Mouse (Mus musculus): ENCODE data around the gene Hist1h3e. TPM values are rescaled to one million over a fixed set of nuclear protein-coding genes. Genes with fewer than 3 reads are reported as not detected.
A peak's percentile ranks its signal among the peaks of the same experiment; 100 is the strongest.
"Not testable (repeated sequence)": the region's sequence is repeated elsewhere in the genome, so short reads cannot be mapped to it uniquely, and the experiment has no call there.

The Hist1h3e gene
- 3.9 and 5.0 TPM in 2 replicates for polyA plus RNA-seq (2015; fragmentation: Nextera tagmentation; extraction: Ambion mirVana)

DNA sequence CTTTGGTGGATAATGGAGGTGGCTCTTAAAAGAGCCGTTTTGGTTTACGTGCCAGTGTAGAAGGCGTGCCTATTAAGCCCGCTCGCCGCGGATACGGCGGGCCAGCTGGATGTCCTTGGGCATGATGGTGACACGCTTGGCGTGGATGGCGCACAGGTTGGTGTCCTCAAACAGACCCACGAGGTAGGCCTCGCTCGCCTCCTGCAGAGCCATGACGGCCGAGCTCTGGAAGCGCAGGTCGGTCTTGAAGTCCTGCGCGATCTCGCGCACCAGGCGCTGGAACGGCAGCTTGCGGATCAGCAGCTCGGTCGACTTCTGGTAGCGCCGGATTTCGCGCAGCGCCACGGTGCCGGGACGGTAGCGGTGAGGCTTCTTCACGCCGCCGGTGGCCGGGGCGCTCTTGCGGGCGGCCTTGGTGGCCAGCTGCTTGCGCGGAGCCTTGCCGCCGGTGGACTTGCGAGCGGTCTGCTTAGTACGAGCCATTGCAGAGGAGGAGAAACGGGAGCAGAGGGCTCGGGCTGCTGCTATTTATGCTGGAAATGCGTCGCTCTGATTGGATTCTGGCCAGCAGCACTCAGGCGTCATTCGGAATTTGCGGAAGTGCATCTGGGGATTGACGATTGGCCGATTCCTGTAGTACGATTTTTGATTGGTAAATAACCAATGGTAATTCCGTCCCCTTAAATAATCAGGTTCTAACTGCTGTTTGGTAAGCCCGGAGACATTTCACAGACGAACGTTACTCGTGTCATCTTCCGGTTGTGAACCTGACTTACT lies at the start of gene Hist1h3e:
Hist1h3e (minus strand) TSS at position 487 of the 777 bp plus-strand sequence.
- WGBS, result under 1% methylated on average over 42 of the region's 67 CpGs
- Histone ChIP-seq H3K27ac (peak within 1 kb of the TSS; percentile 96), H3K4me3 (replicated peaks; ENCODE audit: low read depth, low read length) (peak within 1 kb of the TSS; percentile 25), H3K4me2 (ENCODE audit: low read length) (peak within 1 kb of the TSS; percentile 76), H3K9ac (ENCODE audit: low read depth, low read length) (peak within 1 kb of the TSS; percentile 61)
- not testable (repeated sequence) for H3K27me3 ChIP-seq (ENCODE audit: insufficient read depth, low read length); H3K9me3 ChIP-seq (replicated peaks; ENCODE audit: low read length); H3K4me1 ChIP-seq (replicated peaks; ENCODE audit: insufficient read depth, low read length); H3K36me3 ChIP-seq (ENCODE audit: insufficient read depth, low read length)
- peak; percentile 99 for DNase-seq (ENCODE audit: low spot score)
- peak; percentile 91 for ATAC-seq (replicated peaks; ENCODE audit: low FRiP score, low read depth)

DNA sequence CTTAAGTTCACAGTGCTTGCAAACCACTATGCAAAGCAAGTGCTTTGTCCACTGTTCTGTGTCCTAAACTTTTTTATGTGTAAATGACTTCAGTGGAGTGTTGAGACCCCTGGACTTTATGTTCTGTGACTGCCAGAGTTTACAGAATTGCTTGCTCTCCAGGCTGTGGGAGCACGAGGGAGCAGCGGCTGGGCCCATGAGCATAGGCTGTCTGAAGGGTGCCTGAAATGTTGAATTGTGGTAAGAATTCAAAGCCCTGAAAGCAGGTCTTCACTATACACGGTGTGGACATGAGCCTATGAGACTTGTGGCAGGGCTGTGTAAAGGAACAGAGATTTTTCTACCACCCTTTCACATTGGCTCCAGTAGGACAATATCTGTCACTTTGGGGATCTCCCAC lies 49.5 kb upstream of the Hist1h3e start:
- TF ChIP-seq CTCF (IDR thresholded peaks at IDR 0.05; ENCODE audit: low read depth), result no peak
- H3K9me3 ChIP-seq (replicated peaks; ENCODE audit: low read length), result no peaks in the 10 kb centered on the region
- no peaks in the 10 kb centered on the region for H3K4me1 ChIP-seq (replicated peaks; ENCODE audit: insufficient read depth, low read length)
- ATAC-seq (replicated peaks; ENCODE audit: low FRiP score, low read depth), result no peak
- H3K9ac ChIP-seq (ENCODE audit: low read depth, low read length), result no peak overlapping the region
- no peaks in the 10 kb centered on the region for H3K27me3 ChIP-seq (ENCODE audit: insufficient read depth, low read length)
- no peak overlapping the region for H3K4me3 ChIP-seq (replicated peaks; ENCODE audit: low read depth, low read length)
- 44% methylated on average over 3 of the region's 3 CpGs for WGBS
- H3K4me2 ChIP-seq (ENCODE audit: low read length), result no peak overlapping the region
- H3K27ac ChIP-seq, result no peak overlapping the region
- no peaks in the 10 kb centered on the region for H3K36me3 ChIP-seq (ENCODE audit: insufficient read depth, low read length)
- peak; percentile 12 for DNase-seq (ENCODE audit: low spot score)

DNA sequence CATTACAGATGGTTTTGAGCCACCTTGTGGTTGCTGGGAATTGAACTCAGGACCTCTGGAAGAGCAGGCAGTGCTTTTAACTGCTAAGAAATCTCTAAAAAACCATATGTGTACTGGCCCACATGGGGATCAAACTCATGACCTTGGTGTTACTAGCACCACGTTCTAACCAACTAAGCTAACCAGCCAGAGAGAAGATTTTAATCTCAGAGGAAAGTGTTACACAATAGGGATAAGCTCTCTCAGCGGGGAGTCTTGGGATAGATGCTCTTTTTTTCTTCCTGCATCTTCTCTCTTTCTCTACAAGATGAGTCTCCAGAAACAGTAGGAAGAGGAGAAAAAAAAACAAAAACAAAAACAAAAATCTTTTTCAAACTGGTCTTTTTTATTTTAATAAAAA lies 48.2 kb upstream of the Hist1h3e start:
- no peaks in the 10 kb centered on the region for H3K9me3 ChIP-seq (replicated peaks; ENCODE audit: low read length)
- no peak for TF ChIP-seq CTCF (IDR thresholded peaks at IDR 0.05; ENCODE audit: low read depth)
- 70% methylated on average over 2 of the region's 2 CpGs for WGBS

DNA sequence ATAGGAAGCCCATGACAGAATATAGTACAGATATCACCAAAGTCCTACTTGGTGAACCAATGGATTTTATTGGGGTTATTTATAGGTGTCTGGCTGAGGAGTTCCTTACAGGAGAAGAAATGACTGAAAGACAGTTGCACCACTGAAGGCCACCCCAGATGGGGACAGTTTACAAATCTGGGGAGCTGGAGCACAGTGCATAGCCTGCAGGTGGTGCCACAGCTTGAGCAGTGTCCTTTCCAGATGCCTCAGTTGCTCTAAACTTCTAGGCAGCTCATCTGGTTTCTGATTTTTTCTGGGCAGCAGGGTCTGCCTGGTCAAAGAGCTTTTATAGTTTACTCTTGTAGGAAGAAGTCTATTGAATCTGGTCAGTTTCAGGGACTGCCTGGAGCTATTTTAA lies 47.7 kb upstream of the Hist1h3e start:
- Histone ChIP-seq H3K36me3 (ENCODE audit: insufficient read depth, low read length) (no peaks in the 10 kb centered on the region), H3K27ac (no peak overlapping the region), H3K9me3 (replicated peaks; ENCODE audit: low read length) (no peaks in the 10 kb centered on the region), H3K9ac (ENCODE audit: low read depth, low read length) (no peak overlapping the region), H3K27me3 (ENCODE audit: insufficient read depth, low read length) (no peaks in the 10 kb centered on the region), H3K4me2 (ENCODE audit: low read length) (no peak overlapping the region), H3K4me1 (replicated peaks; ENCODE audit: insufficient read depth, low read length) (no peaks in the 10 kb centered on the region), H3K4me3 (replicated peaks; ENCODE audit: low read depth, low read length) (no peak overlapping the region)
- DNase-seq (ENCODE audit: low spot score), result no peak
- ATAC-seq (replicated peaks; ENCODE audit: low FRiP score, low read depth), result no peak
- TF ChIP-seq CTCF (IDR thresholded peaks at IDR 0.05; ENCODE audit: low read depth), result no peak

More for the DNA sequence above, 48.2 kb upstream of the Hist1h3e start:
- Histone ChIP-seq H3K27me3 (ENCODE audit: insufficient read depth, low read length) (no peaks in the 10 kb centered on the region), H3K4me1 (replicated peaks; ENCODE audit: insufficient read depth, low read length) (no peaks in the 10 kb centered on the region), H3K9ac (ENCODE audit: low read depth, low read length) (no peak overlapping the region), H3K4me2 (ENCODE audit: low read length) (no peak overlapping the region), H3K36me3 (ENCODE audit: insufficient read depth, low read length) (no peaks in the 10 kb centered on the region), H3K27ac (no peak overlapping the region), H3K4me3 (replicated peaks; ENCODE audit: low read depth, low read length) (no peak overlapping the region)
- ATAC-seq (replicated peaks; ENCODE audit: low FRiP score, low read depth), result no peak
- no peak for DNase-seq (ENCODE audit: low spot score)

DNA sequence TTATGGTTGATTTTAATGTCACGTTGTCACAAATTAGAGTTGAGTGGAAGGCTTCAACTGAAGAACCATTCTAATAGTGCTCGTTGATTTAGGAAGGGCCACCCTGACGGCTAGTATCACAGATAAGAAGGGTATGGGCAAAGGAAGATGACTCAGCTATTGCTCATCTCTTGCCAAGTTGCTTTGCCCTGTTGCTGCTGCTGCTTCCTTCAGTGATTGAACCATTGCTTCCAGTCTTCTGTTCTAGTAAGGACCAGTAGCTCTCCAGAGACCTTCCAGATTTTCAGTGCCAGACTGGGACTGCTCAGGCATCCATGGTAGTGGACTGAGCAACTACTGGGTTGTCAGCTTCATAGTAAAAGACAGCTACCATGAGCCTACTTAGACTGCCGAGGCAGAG lies 47.0 kb upstream of the Hist1h3e start:
- H3K4me3 ChIP-seq (replicated peaks; ENCODE audit: low read depth, low read length), result no peak overlapping the region
- DNase-seq (ENCODE audit: low spot score) (no peak), ATAC-seq (replicated peaks; ENCODE audit: low FRiP score, low read depth) (no peak)
- no peak overlapping the region for H3K4me2 ChIP-seq (ENCODE audit: low read length)
- H3K27ac ChIP-seq, result no peak overlapping the region
- no peak for TF ChIP-seq CTCF (IDR thresholded peaks at IDR 0.05; ENCODE audit: low read depth)
- H3K27me3 ChIP-seq (ENCODE audit: insufficient read depth, low read length), result no peaks in the 10 kb centered on the region
- no peaks in the 10 kb centered on the region for H3K36me3 ChIP-seq (ENCODE audit: insufficient read depth, low read length)
- no peaks in the 10 kb centered on the region for H3K4me1 ChIP-seq (replicated peaks; ENCODE audit: insufficient read depth, low read length)
- WGBS, result 70% methylated on average over 4 of the region's 4 CpGs
- H3K9ac ChIP-seq (ENCODE audit: low read depth, low read length), result no peak overlapping the region
- H3K9me3 ChIP-seq (replicated peaks; ENCODE audit: low read length), result no peaks in the 10 kb centered on the region

DNA sequence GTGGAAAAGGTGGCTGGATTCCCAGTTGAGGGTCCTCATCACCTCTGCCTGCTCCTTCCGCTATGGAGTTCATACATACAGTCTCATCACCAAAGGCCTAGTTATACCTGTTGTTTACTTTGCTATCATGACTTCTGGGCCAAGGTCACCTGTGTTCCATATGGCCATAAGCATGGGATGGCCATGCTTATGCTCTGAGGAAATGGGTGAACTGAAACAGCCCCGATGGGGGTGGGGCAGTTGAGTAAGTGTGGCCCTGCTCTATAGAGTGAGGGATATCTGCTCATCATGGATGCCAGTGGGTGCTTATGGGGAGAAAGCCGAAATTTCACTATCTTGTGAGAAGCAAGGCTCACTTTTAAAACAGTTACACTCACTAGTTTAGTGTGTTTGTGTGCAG lies 42.9 kb upstream of the Hist1h3e start:
- no peak for TF ChIP-seq CTCF (IDR thresholded peaks at IDR 0.05; ENCODE audit: low read depth)
- no peaks in the 10 kb centered on the region for H3K9me3 ChIP-seq (replicated peaks; ENCODE audit: low read length)
- H3K4me3 ChIP-seq (replicated peaks; ENCODE audit: low read depth, low read length), result no peak overlapping the region
- no peak overlapping the region for H3K27ac ChIP-seq
- WGBS, result 91% methylated on average over 3 of the region's 3 CpGs
- no peaks in the 10 kb centered on the region for H3K27me3 ChIP-seq (ENCODE audit: insufficient read depth, low read length)
- no peak overlapping the region for H3K9ac ChIP-seq (ENCODE audit: low read depth, low read length)
- DNase-seq (ENCODE audit: low spot score) (no peak), ATAC-seq (replicated peaks; ENCODE audit: low FRiP score, low read depth) (no peak)
- H3K36me3 ChIP-seq (ENCODE audit: insufficient read depth, low read length), result no peaks in the 10 kb centered on the region
- no peaks in the 10 kb centered on the region for H3K4me1 ChIP-seq (replicated peaks; ENCODE audit: insufficient read depth, low read length)
- H3K4me2 ChIP-seq (ENCODE audit: low read length), result no peak overlapping the region

DNA sequence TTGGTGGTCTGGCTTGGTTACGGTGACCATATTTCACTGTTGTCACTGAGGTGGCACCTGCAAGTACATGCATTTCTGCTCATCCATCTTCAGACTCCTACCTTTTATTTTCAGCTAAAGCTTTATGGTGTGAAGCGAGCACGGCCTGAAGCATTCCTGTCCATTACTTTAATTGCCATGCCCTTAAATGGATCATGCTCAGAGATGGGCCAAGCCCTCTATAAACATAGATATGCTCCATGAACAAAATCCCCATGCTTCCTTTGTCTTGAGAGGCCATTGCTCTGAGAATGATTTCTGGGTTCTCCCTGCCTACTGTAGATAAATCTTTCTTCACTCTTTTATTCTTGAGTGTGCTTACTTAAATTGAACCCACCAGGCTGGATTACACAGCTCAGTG lies 42.3 kb upstream of the Hist1h3e start:
- H3K9me3 ChIP-seq (replicated peaks; ENCODE audit: low read length), result no peaks in the 10 kb centered on the region
- no peaks in the 10 kb centered on the region for H3K27me3 ChIP-seq (ENCODE audit: insufficient read depth, low read length)
- TF ChIP-seq CTCF (IDR thresholded peaks at IDR 0.05; ENCODE audit: low read depth), result no peak
- 33% methylated on average over 3 of the region's 3 CpGs for WGBS
- H3K9ac ChIP-seq (ENCODE audit: low read depth, low read length), result no peak overlapping the region
- H3K27ac ChIP-seq, result no peak overlapping the region
- no peak overlapping the region for H3K4me2 ChIP-seq (ENCODE audit: low read length)
- H3K4me3 ChIP-seq (replicated peaks; ENCODE audit: low read depth, low read length), result no peak overlapping the region
- ATAC-seq (replicated peaks; ENCODE audit: low FRiP score, low read depth) (no peak), DNase-seq (ENCODE audit: low spot score) (peak; percentile 51)
- no peaks in the 10 kb centered on the region for H3K36me3 ChIP-seq (ENCODE audit: insufficient read depth, low read length)
- H3K4me1 ChIP-seq (replicated peaks; ENCODE audit: insufficient read depth, low read length), result no peaks in the 10 kb centered on the region
